Mouse (Mus musculus): ENCODE results near the gene Aox1.

The Aox1 gene

GRCm38 (mm10) chr1:58065151-58065550 lies 35.4 kb downstream of the Aox1 start:
- no peak for DNase-seq (ENCODE audit: low spot score in 2 of 2)

- DNase-seq (ENCODE audit: low spot score in 2 of 2): no peak
Observed at GRCm38 (mm10) chr1:58065606-58066005, 35.9 kb downstream of the Aox1 start.

- no peak for DNase-seq (ENCODE audit: low spot score in 2 of 2)
Observed at GRCm38 (mm10) chr1:58069181-58069580, 39.5 kb downstream of the Aox1 start.

GRCm38 (mm10) chr1:58070091-58070490 lies 40.4 kb downstream of the Aox1 start:
- no peak for DNase-seq (ENCODE audit: low spot score in 2 of 2)

GRCm38 (mm10) chr1:58071006-58071405 lies 41.3 kb downstream of the Aox1 start:
- DNase-seq (ENCODE audit: low spot score in 2 of 2): no peak

- DNase-seq (ENCODE audit: low spot score in 2 of 2): no peak
Observed at GRCm38 (mm10) chr1:58071509-58071908, 41.8 kb downstream of the Aox1 start.

GRCm38 (mm10) chr1:58072416-58072815 lies 42.7 kb downstream of the Aox1 start:
- DNase-seq (ENCODE audit: low spot score in 2 of 2): no peak

- no peak for DNase-seq (ENCODE audit: low spot score in 2 of 2)
Observed at GRCm38 (mm10) chr1:58072991-58073730, 43.4 kb downstream of the Aox1 start.

GRCm38 (mm10) chr1:58074266-58074665 lies 44.5 kb downstream of the Aox1 start:
- DNase-seq (ENCODE audit: low spot score in 2 of 2): no peak

GRCm38 (mm10) chr1:58077882-58078281 lies 48.2 kb downstream of the Aox1 start:
- no peak for DNase-seq (ENCODE audit: low spot score in 2 of 2)

GRCm38 (mm10) chr1:58078390-58078789 lies 48.7 kb downstream of the Aox1 start:
- no peak for DNase-seq (ENCODE audit: low spot score in 2 of 2)

- DNase-seq (ENCODE audit: low spot score in 2 of 2): no peak
Observed at GRCm38 (mm10) chr1:58079689-58080088, 50.0 kb downstream of the Aox1 start.

- DNase-seq (ENCODE audit: low spot score in 2 of 2): no peak
Observed at GRCm38 (mm10) chr1:58080446-58080845, 50.7 kb downstream of the Aox1 start.

GRCm38 (mm10) chr1:58081356-58081755 lies 51.6 kb downstream of the Aox1 start:
- DNase-seq (ENCODE audit: low spot score in 2 of 2): no peak

- no peak for DNase-seq (ENCODE audit: low spot score in 2 of 2)
Observed at GRCm38 (mm10) chr1:58089316-58089715, 59.6 kb downstream of the Aox1 start.

- DNase-seq (ENCODE audit: low spot score in 2 of 2): no peak
Observed at GRCm38 (mm10) chr1:58090191-58090590, 60.5 kb downstream of the Aox1 start.

- DNase-seq (ENCODE audit: low spot score in 2 of 2): no peak
Observed at GRCm38 (mm10) chr1:58091213-58091612, 61.5 kb downstream of the Aox1 start.

- no peak for DNase-seq (ENCODE audit: low spot score in 2 of 2)
Observed at GRCm38 (mm10) chr1:58091992-58092560, 62.3 kb downstream of the Aox1 start.

GRCm38 (mm10) chr1:58097338-58097737 lies 67.6 kb downstream of the Aox1 start:
- DNase-seq (ENCODE audit: low spot score in 2 of 2): no peak

- DNase-seq (ENCODE audit: low spot score in 2 of 2): no peak
Observed at GRCm38 (mm10) chr1:58099119-58099518, 69.4 kb downstream of the Aox1 start.

- DNase-seq (ENCODE audit: low spot score in 2 of 2): no peak
Observed at GRCm38 (mm10) chr1:58101531-58102146, 71.9 kb downstream of the Aox1 start.

GRCm38 (mm10) chr1:58102494-58102893 lies 72.8 kb downstream of the Aox1 start:
- no peak for DNase-seq (ENCODE audit: low spot score in 2 of 2)

GRCm38 (mm10) chr1:58105685-58106084 lies 76.0 kb downstream of the Aox1 start:
- no peak for DNase-seq (ENCODE audit: low spot score in 2 of 2)
